Mouse (Mus musculus) lung, postnatal 0 days (tissue): Measurements from ENCODE around the gene Tph2.

Experiments used
- CTCF ChIP-seq: IDR thresholded peaks from 2 replicates; pipeline ENCODE4 v1.5.1; 2016; ENCODE audit warnings: antibody characterized with exemption, mild to moderate bottlenecking
- EP300 ChIP-seq: IDR thresholded peaks from 2 replicates; pipeline ENCODE4 v1.6.1; 2016; ENCODE audit warnings: antibody characterized with exemption, mild to moderate bottlenecking, control low read depth

- TF ChIP-seq CTCF (no peak), EP300 (no peak)
Measured at GRCm38 (mm10) chr10:115160289-115160688, 24.5 kb downstream of the Tph2 start.
